ENCODE assay signal across 27 mouse cellular contexts in the genomic region with DNA sequence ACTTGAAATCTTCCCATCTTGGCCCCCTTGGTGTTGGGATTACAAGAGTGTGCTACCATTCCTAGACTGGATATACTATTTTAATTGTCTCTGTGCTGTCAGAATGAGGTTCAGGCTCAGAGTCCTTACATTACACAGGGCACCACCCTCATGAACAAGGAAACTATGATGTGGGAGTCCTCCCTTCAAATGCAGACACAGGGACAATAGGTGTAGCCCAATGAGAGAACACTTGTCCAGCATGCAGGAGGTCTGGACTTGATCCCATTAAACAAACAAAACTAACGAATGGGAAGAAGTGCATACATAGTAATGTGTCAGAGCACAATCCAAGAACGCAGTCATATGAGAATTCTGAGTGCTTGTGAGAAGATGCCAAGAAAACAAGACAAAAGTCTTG. TPM values are rescaled to one million over a fixed set of nuclear protein-coding genes. Genes with fewer than 3 reads are reported as not detected.
"Had no signal": no experiment of that assay in that cellular context is flagged by ENCODE, and none has a peak within 500 bp of the region (broad histone marks: within the 10 kb centered on the region; RNA-seq: fewer than 3 reads in every experiment).

No protein-coding gene starts in this region.

- H3K27me3 ChIP-seq: heart, embryonic 13.5 days; heart, embryonic 15.5 days; hindbrain, embryonic 13.5 days; hindbrain, embryonic 15.5 days; kidney, embryonic 15.5 days; limb, embryonic 12.5 days had no signal

- H3K9ac ChIP-seq: heart, embryonic 13.5 days; heart, embryonic 15.5 days; hindbrain, embryonic 13.5 days; hindbrain, embryonic 15.5 days; kidney, embryonic 15.5 days; limb, embryonic 12.5 days; liver, embryonic 13.5 days had no signal

- H3K4me1 ChIP-seq: heart, embryonic 13.5 days; heart, embryonic 15.5 days; hindbrain, embryonic 13.5 days; hindbrain, embryonic 15.5 days; kidney, embryonic 15.5 days; limb, embryonic 12.5 days had no signal

- H3K36me3 ChIP-seq: heart, embryonic 15.5 days; kidney, embryonic 15.5 days; limb, embryonic 10.5 days; liver, embryonic 13.5 days had no signal

- H3K27ac ChIP-seq: heart, embryonic 13.5 days; heart, embryonic 15.5 days; hindbrain, embryonic 13.5 days; hindbrain, embryonic 15.5 days; hindbrain, postnatal 0 days; kidney, embryonic 15.5 days; kidney, postnatal 0 days; layer of hippocampus, adult 2 months; left cerebral cortex, adult 2 months; limb, embryonic 10.5 days; limb, embryonic 12.5 days; liver, embryonic 13.5 days had no signal

- H3K4me2 ChIP-seq: heart, embryonic 11.5 days; heart, embryonic 13.5 days; heart, embryonic 15.5 days; hindbrain, embryonic 13.5 days; hindbrain, embryonic 15.5 days; kidney, embryonic 15.5 days; limb, embryonic 12.5 days; liver, embryonic 13.5 days had no signal

- H3K9me3 ChIP-seq: heart, embryonic 13.5 days; heart, embryonic 15.5 days; hindbrain, embryonic 13.5 days; hindbrain, embryonic 15.5 days; kidney, embryonic 15.5 days; limb, embryonic 10.5 days; limb, embryonic 12.5 days; liver, embryonic 13.5 days had no signal

- H3K4me3 ChIP-seq: heart, embryonic 13.5 days; heart, embryonic 15.5 days; hindbrain, embryonic 13.5 days; hindbrain, embryonic 15.5 days; kidney, embryonic 15.5 days; layer of hippocampus, adult 2 months; left cerebral cortex, adult 2 months; limb, embryonic 10.5 days; limb, embryonic 12.5 days; liver, embryonic 13.5 days had no signal

- DNase-seq: gastrocnemius, postnatal 14 days; gastrocnemius, postnatal 36 days; heart, adult 18-20 months; heart, postnatal 14 days; heart, postnatal 36 days; kidney, adult 11 months; kidney, adult 2 months; kidney, adult 9 months; kidney, postnatal 14 days; kidney, postnatal 36 days; liver; liver, embryonic 13.5 days had no signal

- ATAC-seq: hindbrain, postnatal 0 days; intestine, embryonic 16.5 days had no signal

RNA-seq across cellular contexts. Expression of a gene that starts 19.5 kb away (rescaled TPM):
- polyA plus RNA-seq: heart, embryonic 11.5 days; heart, embryonic 13.5 days; heart, embryonic 15.5 days; heart, postnatal 0 days; hindbrain, embryonic 11.5 days; hindbrain, embryonic 13.5 days; hindbrain, embryonic 15.5 days; hindbrain, postnatal 0 days; limb, embryonic 10.5 days; limb, embryonic 12.5 days; liver, embryonic 13.5 days had no signal
